Mouse (Mus musculus) embryonic facial prominence, embryonic 13.5 days (tissue): ENCODE measurements around the gene Il1rapl2. TPM values are rescaled to one million over a fixed set of nuclear protein-coding genes. Genes with fewer than 3 reads are reported as not detected.

Experiments used
- ATAC-seq: fragments of 200-750 bp; cut with Nextera tagmentation; 2 replicates; pipeline ENCODE4 v1.8.0; 2017; ENCODE audit warnings: low read depth; ENCODE audit not compliant: insufficient number of reproducible peaks, insufficient read depth, low FRiP score, low TSS enrichment
- H3K27ac ChIP-seq: fragments of 300-500 bp; sonication (generic); 2 replicates; pipeline ENCODE4 v1.5.1; 2015; ENCODE audit warnings: moderate library complexity, mild to moderate bottlenecking, inconsistent platforms
- H3K27me3 ChIP-seq: fragments of 300-500 bp; sonication (generic); 2 replicates; pipeline ENCODE4 v1.6.1; 2015; ENCODE audit warnings: mild to moderate bottlenecking, inconsistent platforms
- H3K36me3 ChIP-seq: fragments of 300-500 bp; sonication (generic); 2 replicates; pipeline ENCODE4 v1.6.1; 2015; ENCODE audit warnings: mild to moderate bottlenecking, inconsistent platforms
- H3K4me1 ChIP-seq: fragments of 300-500 bp; sonication (generic); 2 replicates; pipeline ENCODE4 v1.6.1; 2015; ENCODE audit warnings: inconsistent platforms
- H3K4me2 ChIP-seq: fragments of 300-500 bp; sonication (generic); 2 replicates; pipeline ENCODE4 v1.6.1; 2015; ENCODE audit warnings: moderate library complexity, mild to moderate bottlenecking, inconsistent platforms
- H3K4me3 ChIP-seq: fragments of 300-500 bp; sonication (generic); 2 replicates; pipeline ENCODE4 v1.5.1; 2015; ENCODE audit warnings: mild to moderate bottlenecking, inconsistent platforms
- H3K9ac ChIP-seq: fragments of 300-500 bp; sonication (generic); 2 replicates; pipeline ENCODE4 v1.6.1; 2015; ENCODE audit warnings: mild to moderate bottlenecking, inconsistent platforms
- H3K9me3 ChIP-seq: fragments of 300-500 bp; sonication (generic); 2 replicates; pipeline ENCODE4 v1.6.1; 2016; ENCODE audit warnings: inconsistent platforms
- WGBS: fragments of 180-500 bp; shearing (Covaris S2); methylation state at CpG from one replicate; pipeline ENCODE4 v1.1.7; 2015; ENCODE audit warnings: mixed read lengths; 5-methylcytosine and 5-hydroxymethylcytosine counted together
- polyA plus RNA-seq: library from polyadenylated mRNA; unstranded; fragments of >200 nt; fragmentation: Nextera tagmentation; extraction: Ambion mirVana; gene quantifications from 2 replicates; pipeline ENCODE4 v1.2.1, GENCODE M21; 2015

Gene Il1rapl2
- polyA plus RNA-seq, 1 experiment from 2014 or later, result 1.1 TPM

DNA sequence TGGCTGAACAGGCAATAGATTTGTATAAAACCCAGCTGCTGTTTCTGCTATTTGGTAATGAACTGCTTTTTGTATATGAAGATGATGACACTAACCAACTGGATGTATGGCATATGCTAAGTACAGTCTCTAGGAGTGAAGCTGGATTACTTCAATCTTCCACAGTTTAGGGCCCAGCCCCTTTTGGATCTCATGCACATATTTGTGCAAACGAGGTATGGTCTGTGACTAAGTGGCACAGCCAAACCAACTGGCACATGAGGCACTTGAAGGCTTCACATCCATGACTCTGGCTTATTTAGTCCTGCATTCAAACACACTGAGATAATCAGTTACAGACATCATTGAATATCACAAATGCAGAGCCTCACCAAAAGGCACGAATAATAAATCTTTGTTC lies 1263.5 kb downstream of the Il1rapl2 start:
- 34% methylated on average over 2 of the region's 2 CpGs for WGBS
- H3K36me3 ChIP-seq, result no peaks in the 10 kb centered on the region
- H3K27ac ChIP-seq, result no peak overlapping the region
- H3K4me1 ChIP-seq, result no peaks in the 10 kb centered on the region
- H3K9me3 ChIP-seq, result no peaks in the 10 kb centered on the region
- H3K9ac ChIP-seq, result no peak overlapping the region
- no peak overlapping the region for H3K4me3 ChIP-seq
- ATAC-seq, result no peak
- peaks cover 16% of the 10 kb centered on the region for H3K27me3 ChIP-seq
- H3K4me2 ChIP-seq, result no peak overlapping the region

DNA sequence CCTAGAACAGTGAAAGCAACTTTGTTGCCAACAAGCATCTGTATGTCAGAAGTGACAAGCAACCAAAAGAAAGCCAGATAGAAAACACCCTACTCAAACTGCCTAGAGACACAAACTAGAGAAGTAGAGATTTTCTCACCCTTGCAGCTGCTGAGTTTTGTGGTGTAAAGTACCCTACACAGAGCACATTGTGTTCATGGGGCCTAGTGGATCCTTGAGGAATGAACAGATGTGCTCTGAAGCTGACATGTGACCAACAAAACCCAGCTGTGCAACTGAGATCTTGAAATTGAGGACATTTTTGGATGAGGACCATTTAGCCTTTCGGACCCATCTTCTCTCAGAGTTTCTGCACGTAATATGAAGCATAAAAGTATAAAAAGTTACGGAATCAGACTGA lies 1268.0 kb downstream of the Il1rapl2 start:
- no peak overlapping the region for H3K27ac ChIP-seq
- no peaks in the 10 kb centered on the region for H3K9me3 ChIP-seq
- H3K4me2 ChIP-seq, result no peak overlapping the region
- ATAC-seq, result no peak
- H3K9ac ChIP-seq, result no peak overlapping the region
- H3K4me1 ChIP-seq, result no peaks in the 10 kb centered on the region
- H3K27me3 ChIP-seq, result peaks cover 3% of the 10 kb centered on the region; the same call in 1 of the 2 replicates
- no peak overlapping the region for H3K4me3 ChIP-seq
- 76% methylated on average over 3 of the region's 3 CpGs for whole genome bisulfite sequencing
- H3K36me3 ChIP-seq, result no peaks in the 10 kb centered on the region
